Comparison of ENCODE assay signal across 9 mouse cellular contexts in the genomic region with DNA sequence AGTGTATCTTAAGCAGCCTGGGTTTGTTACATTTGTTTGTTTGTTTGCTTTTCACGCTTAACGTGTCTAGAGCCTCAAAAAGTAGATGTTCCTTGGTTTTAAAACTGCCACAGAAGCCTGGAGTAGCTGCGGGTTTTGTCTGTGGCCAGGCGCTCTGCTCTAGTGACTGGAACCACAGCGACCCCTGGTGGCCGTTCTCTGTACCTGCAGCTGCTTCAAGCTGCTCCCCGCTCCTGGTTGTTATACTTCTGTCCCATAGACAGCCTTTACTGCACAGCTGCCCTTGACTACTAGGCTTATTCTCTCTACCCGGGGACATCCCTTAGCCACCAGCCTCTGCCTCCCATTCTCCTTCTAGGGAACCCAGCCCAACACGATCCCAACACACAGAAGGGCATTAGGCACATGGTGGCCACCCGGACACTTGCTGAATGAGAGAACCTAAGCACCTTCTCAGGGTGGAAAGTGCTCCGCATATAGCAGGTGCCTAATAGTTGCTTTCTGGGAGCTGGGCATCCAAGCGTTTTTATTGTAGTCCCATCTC.
DNase-seq lines count a peak whose midpoint lies in the region; TF ChIP-seq lines count a peak whose summit lies in the region.
"Had no signal": no experiment of that assay in that cellular context is flagged by ENCODE, and none has a peak within 500 bp of the region (broad histone marks: within the 10 kb centered on the region; RNA-seq: fewer than 3 reads in every experiment).

No protein-coding gene starts in this region.

- peak; percentile 98 for TF ChIP-seq CTCF in gastrocnemius, adult 2 months (IDR thresholded peaks at IDR 0.05)

- intact Hi-C loops in gastrocnemius, adult 2 months (cut with DNase I) = loop anchor here (1.0 kb wide), 1 partner anchor 329 kb away; no protein-coding TSS in a partner anchor
- intact Hi-C loops in heart, postnatal 14 days (cut with DNase I) = no loop called here

- peak; percentile 78 for DNase-seq in gastrocnemius, adult 2 months
- no peak for DNase-seq in gastrocnemius, postnatal 25 days
- peak; percentile 91 for DNase-seq in adipocyte (ENCODE audit: low spot score)
- peak; percentile 88 for DNase-seq in embryo, embryonic 10 days (ENCODE audit: low spot score)
- DNase-seq in heart, postnatal 14 days = peak; percentile 74 to 76
- DNase-seq in left cerebral cortex, adult 11 months (ENCODE audit: low spot score) = peak; percentile 56
- peak; percentile 85 for DNase-seq in mesoderm, embryonic 11.5 days (ENCODE audit: low read depth, low spot score)
- DNase-seq in spleen, postnatal 14 days (ENCODE audit: low spot score in 2 of 2) = peak; percentile 31 to 60

- H3K27ac ChIP-seq in gastrocnemius, adult 2 months = no peak overlapping the region
- H3K27ac ChIP-seq: lung, embryonic 15.5 days had no signal

- no peak overlapping the region for H3K4me3 ChIP-seq in gastrocnemius, adult 2 months
- H3K4me3 ChIP-seq: lung, embryonic 15.5 days had no signal
